Mouse (Mus musculus) heart, postnatal 0 days (tissue): ENCODE measurements at regions not wholly inside any gene's neighbourhood (a gene's known extent, or its start where the extent isn't known, plus 50 kb on each side); places are given as distances from the start of the nearest gene placed in this dataset.

Experiments used
- ATAC-seq: fragments of 200-750 bp; cut with Nextera tagmentation; 2 replicates; pipeline ENCODE4 v1.8.0; 2017; ENCODE audit warnings: low read depth, moderate number of reproducible peaks, moderate library complexity; ENCODE audit not compliant: insufficient read depth
- DNase-seq: peaks from one replicate; pipeline ENCODE4 v3.0.0-alpha.2; 2016; ENCODE audit warnings: low spot score
- H3K27ac ChIP-seq: fragments of 300-500 bp; sonication (generic); 2 replicates; pipeline ENCODE4 v1.5.1; 2014; ENCODE audit warnings: low read depth, mild to moderate bottlenecking
- H3K27me3 ChIP-seq: fragments of 300-500 bp; sonication (generic); 2 replicates; pipeline ENCODE4 v1.6.1; 2014; ENCODE audit warnings: low read length, mixed read lengths; ENCODE audit not compliant: control insufficient read depth, insufficient read depth
- H3K36me3 ChIP-seq: fragments of 300-500 bp; sonication (generic); replicated peaks from 2 replicates; pipeline ENCODE4 v1.6.1; 2014; ENCODE audit warnings: low read length, mixed read lengths; ENCODE audit not compliant: control insufficient read depth, insufficient read depth
- H3K4me1 ChIP-seq: fragments of 300-500 bp; sonication (generic); 2 replicates; pipeline ENCODE4 v1.6.1; 2014; ENCODE audit warnings: antibody characterized with exemption; ENCODE audit not compliant: control insufficient read depth, insufficient read depth
- H3K4me2 ChIP-seq: fragments of 300-500 bp; sonication (generic); 2 replicates; pipeline ENCODE4 v1.6.1; 2014; ENCODE audit warnings: low read depth, mild to moderate bottlenecking, low read length, moderate library complexity
- H3K4me3 ChIP-seq: fragments of 300-500 bp; sonication (generic); 2 replicates; pipeline ENCODE4 v1.5.1; 2014; ENCODE audit warnings: low read depth, low read length
- H3K9ac ChIP-seq: fragments of 300-500 bp; sonication (generic); replicated peaks from 2 replicates; pipeline ENCODE4 v1.6.1; 2014; ENCODE audit warnings: low read depth, low read length, mixed read lengths
- H3K9me3 ChIP-seq: fragments of 300-500 bp; sonication (generic); replicated peaks from 2 replicates; pipeline ENCODE4 v1.6.1; 2016; ENCODE audit warnings: low read length; ENCODE audit not compliant: control insufficient read depth
- CTCF ChIP-seq: IDR thresholded peaks from 2 replicates; pipeline ENCODE4 v1.5.1; 2016; ENCODE audit warnings: antibody characterized with exemption, control low read depth, low read depth
- EP300 ChIP-seq: IDR thresholded peaks from 2 replicates; pipeline ENCODE4 v1.6.1; 2016; ENCODE audit warnings: antibody characterized with exemption, low read depth
- WGBS: fragments of 180-500 bp; shearing (Covaris S2); extraction: QIAGEN DNeasy Blood & Tissue Kit; methylation state at CpG from one replicate; pipeline ENCODE4 v1.1.7; 2014; 5-methylcytosine and 5-hydroxymethylcytosine counted together

DNA sequence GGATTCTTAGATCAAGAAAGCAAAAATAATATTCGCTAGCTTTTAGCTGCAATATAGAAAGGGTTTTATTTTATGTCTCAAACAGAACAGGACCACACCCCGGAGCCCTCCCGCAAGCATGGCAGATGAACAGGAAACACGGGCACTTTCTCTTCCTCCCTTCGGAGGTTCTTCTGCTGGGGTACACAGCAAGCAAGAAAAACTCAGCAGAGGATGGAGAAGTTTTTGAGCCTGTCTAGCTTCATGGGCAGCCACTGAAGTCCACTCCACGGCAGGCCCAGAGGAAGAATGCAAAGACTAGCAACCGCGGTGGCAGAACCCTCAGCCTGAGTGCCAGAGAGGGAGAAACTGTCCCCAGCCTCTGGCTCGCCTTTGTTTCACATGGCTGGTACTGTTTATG lies 174.7 kb upstream of the Ap5m1 start:
- WGBS: 74% methylated on average over 9 of the region's 9 CpGs
- Histone ChIP-seq H3K4me1 (no peaks in the 10 kb centered on the region), H3K9me3 (no peaks in the 10 kb centered on the region), H3K27me3 (no peaks in the 10 kb centered on the region), H3K9ac (no peak overlapping the region), H3K36me3 (no peaks in the 10 kb centered on the region), H3K4me2 (no peak overlapping the region), H3K4me3 (no peak overlapping the region), H3K27ac (no peak overlapping the region)
- ATAC-seq: no peak
- DNase-seq: no peak
- TF ChIP-seq EP300: no peak
- no peak for TF ChIP-seq CTCF

DNA sequence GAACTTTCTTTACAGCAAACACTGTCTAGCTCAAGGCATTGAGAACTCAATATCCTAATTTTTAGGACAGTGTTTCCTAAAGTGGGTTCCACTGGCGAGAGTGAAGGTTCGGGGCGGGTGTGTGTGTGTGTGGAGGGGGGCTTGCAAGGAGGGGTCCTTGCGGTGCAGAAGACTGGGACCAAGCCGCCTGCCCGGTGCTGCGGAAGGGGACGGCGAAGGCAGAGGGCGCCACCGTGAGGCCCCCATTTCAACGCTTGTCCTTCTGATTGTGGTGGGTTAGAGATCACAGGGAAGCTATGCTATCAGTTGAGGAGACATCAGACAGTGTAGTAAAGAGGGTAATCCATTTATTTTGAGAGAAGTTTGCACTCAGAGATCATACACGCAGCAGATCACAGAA lies 176.9 kb upstream of the Ap5m1 start:
- Histone ChIP-seq H3K27ac (no peak overlapping the region), H3K9ac (no peak overlapping the region), H3K27me3 (no peaks in the 10 kb centered on the region), H3K4me1 (no peaks in the 10 kb centered on the region), H3K9me3 (no peaks in the 10 kb centered on the region), H3K4me3 (no peak overlapping the region), H3K4me2 (peak overlapping the region; percentile 23; the same call in 1 of the 2 replicates), H3K36me3 (no peaks in the 10 kb centered on the region)
- TF ChIP-seq EP300 (no peak), CTCF (peak; percentile 32; the same call in 1 of the 2 replicates)
- DNase-seq: no peak
- no peak for ATAC-seq
- WGBS: 5% methylated on average over 13 of the region's 13 CpGs

DNA sequence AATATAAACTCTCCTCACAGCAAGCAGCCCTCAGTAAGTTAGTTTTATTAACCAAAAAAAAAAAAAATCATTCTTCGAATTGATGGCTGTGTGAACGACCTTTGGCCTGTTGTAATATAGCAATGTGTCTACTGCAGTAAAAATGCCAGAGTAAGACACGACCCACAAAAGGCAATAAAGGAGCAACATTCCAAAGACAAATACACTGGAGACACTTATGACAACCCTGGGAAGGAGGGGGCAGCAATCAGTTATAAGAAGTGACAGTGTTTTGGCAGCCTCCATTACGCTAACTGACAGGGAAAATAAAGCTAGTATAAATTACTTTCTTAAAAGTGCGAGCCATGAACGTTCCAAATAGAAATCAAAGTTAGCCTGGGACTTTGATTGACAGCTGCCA lies 185.9 kb upstream of the Ap5m1 start:
- 66% methylated on average over 6 of the region's 6 CpGs for WGBS
- Histone ChIP-seq H3K9ac (no peak overlapping the region), H3K9me3 (no peaks in the 10 kb centered on the region), H3K4me3 (no peak overlapping the region), H3K36me3 (no peaks in the 10 kb centered on the region), H3K27ac (no peak overlapping the region), H3K27me3 (no peaks in the 10 kb centered on the region), H3K4me1 (no peaks in the 10 kb centered on the region), H3K4me2 (no peak overlapping the region)
- ATAC-seq (no peak), DNase-seq (no peak)
- TF ChIP-seq EP300 (no peak), CTCF (no peak)

DNA sequence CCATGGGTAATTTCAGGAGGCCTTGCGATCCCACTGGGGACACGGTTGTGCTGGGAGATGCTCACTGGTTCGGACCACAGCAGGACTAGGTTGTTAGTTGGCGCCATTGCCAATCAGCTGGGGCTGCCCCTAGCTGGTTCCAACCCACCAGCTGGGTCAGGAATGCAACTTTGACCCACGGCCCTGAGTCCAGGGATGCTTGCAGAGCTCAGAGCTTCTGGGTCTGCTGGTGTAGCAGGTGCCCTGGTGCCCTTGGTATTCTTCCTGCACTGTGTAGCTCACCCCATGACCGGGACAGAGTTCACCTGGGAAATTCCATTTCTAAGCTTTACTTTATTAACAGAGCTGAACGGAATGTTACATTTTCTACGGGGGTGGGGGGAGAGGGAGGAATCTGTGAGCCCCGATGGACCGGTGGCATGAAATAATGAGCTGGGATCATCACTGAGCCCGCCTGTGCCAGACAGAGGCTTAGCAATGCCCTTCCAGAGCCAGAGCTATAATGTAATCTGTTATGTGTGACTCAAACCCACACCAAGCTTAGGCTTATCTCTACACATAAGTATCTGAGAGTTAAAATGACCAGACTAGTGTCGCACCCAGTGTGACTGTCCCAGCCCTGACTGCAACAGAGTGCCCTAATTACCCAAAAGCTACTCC lies 187.8 kb upstream of the Ap5m1 start:
- Histone ChIP-seq H3K27me3 (no peaks in the 10 kb centered on the region), H3K27ac (no peak overlapping the region), H3K9ac (no peak overlapping the region), H3K4me1 (no peaks in the 10 kb centered on the region), H3K36me3 (no peaks in the 10 kb centered on the region), H3K4me3 (no peak overlapping the region), H3K9me3 (no peaks in the 10 kb centered on the region), H3K4me2 (no peak overlapping the region)
- ATAC-seq (no peak), DNase-seq (no peak)
- no peak for TF ChIP-seq EP300
- TF ChIP-seq CTCF: no peak
- WGBS: 59% methylated on average over 12 of the region's 12 CpGs

DNA sequence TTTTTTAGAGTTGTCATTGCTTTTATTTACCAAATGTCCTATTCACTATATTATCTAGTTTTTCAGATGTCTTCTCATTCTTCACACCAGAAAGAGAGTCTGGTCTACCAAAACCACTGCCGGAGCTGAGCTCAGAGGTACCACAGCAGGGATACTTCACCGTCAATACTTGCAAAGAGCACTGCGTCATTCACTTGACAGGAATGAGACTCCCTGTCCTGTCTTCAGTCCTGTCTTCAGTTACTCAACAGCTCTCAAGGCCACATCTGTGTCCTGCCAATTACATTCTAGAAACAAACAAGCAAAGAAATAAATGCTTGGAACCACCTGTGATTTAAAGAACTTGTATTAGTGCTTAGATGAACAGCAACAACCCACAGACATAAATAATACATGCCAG lies 194.6 kb upstream of the Ap5m1 start:
- no peak overlapping the region for H3K4me3 ChIP-seq
- no peak for DNase-seq
- H3K9me3 ChIP-seq: no peaks in the 10 kb centered on the region
- H3K4me1 ChIP-seq: no peaks in the 10 kb centered on the region
- no peak overlapping the region for H3K9ac ChIP-seq
- TF ChIP-seq CTCF (no peak), EP300 (no peak)
- ATAC-seq: no peak
- no peak overlapping the region for H3K27ac ChIP-seq
- 64% methylated on average over 3 of the region's 3 CpGs for WGBS
- no peaks in the 10 kb centered on the region for H3K36me3 ChIP-seq
- no peak overlapping the region for H3K4me2 ChIP-seq
- H3K27me3 ChIP-seq: no peaks in the 10 kb centered on the region

DNA sequence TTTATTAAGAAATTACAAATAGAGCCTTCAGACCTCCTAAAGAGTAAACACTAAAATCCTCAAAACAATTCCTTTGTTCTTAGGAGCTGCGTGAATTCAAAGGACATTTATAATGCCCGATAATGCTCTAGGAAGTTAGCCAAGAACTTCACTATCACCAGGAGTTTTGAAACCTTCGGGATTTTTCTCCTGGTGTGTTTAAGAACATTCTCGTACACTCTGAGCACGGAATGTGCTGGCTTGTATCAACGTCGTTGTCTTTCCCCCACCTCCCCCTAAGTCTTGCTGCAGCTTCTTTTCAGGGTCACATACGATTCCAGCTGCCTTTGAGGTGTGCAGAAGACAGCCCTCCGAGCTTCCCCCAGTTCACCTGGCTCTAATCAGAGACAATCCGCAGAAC lies 195.9 kb upstream of the Ap5m1 start:
- Histone ChIP-seq H3K4me1 (no peaks in the 10 kb centered on the region), H3K9me3 (no peaks in the 10 kb centered on the region), H3K27ac (no peak overlapping the region), H3K4me3 (no peak overlapping the region), H3K4me2 (no peak overlapping the region), H3K36me3 (no peaks in the 10 kb centered on the region), H3K9ac (no peak overlapping the region), H3K27me3 (no peaks in the 10 kb centered on the region)
- TF ChIP-seq EP300 (no peak), CTCF (no peak)
- DNase-seq (no peak), ATAC-seq (no peak)
- WGBS: 40% methylated on average over 10 of the region's 10 CpGs
